ENCODE assay signal across 8 mouse cellular contexts in the genomic region with DNA sequence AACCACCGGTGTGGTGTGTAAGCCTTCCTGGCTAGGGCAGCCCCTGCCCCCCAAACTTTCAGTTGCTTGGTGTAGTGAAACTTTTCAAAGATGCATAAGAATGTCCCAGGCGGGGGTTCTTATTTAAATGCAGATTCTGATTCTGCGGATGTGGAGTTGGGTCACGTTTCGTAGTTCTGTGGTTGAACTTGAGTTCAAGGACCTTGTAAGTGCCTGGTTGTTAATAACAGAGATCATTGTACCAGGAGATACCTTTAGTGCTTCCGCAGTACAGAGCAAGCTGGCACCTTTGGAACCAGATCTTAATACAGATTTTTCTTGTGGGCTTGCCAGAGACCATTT. TPM values are rescaled to one million over a fixed set of nuclear protein-coding genes. Genes with fewer than 3 reads are reported as not detected.
DNase-seq lines count a peak whose midpoint lies in the region; ATAC-seq and TF ChIP-seq lines count a peak whose summit lies in the region.

No protein-coding gene starts in this region.

- H3K36me3 ChIP-seq in liver, adult 2 months (ENCODE audit: control insufficient read depth, insufficient read depth, low read length) = no peaks in the 10 kb centered on the region
- no peaks in the 10 kb centered on the region for H3K36me3 ChIP-seq in intestine, embryonic 15.5 days

- DNase-seq in liver, adult 2 months (ENCODE audit: extremely low read depth, low read depth, low spot score) = peak; percentile 74
- DNase-seq in liver = no peak
- DNase-seq in brain, embryonic 14.5 days (ENCODE audit: low read depth) = peak; percentile 12
- DNase-seq in naive thymus-derived CD4-positive, alpha-beta T cell, adult 2 months (ENCODE audit: low read depth) = peak; percentile 48
- DNase-seq in cerebellum, postnatal 4 days (ENCODE audit: low spot score in 2 of 2) = no peak
- no peak for DNase-seq in ovary, postnatal 14 days (ENCODE audit: low spot score)
- no peak for DNase-seq in embryo, embryonic 11 days

- ATAC-seq in intestine, embryonic 15.5 days = no peak

- no peaks in the 10 kb centered on the region for H3K9me3 ChIP-seq in intestine, embryonic 15.5 days

- peak overlapping the region; percentile 92 for H3K4me3 ChIP-seq in liver, adult 2 months (ENCODE audit: insufficient read depth, low read depth, low read length)
- peak overlapping the region; percentile 86 for H3K4me3 ChIP-seq in intestine, embryonic 15.5 days (replicated peaks)

- H3K27me3 ChIP-seq in liver, adult 2 months (ENCODE audit: control insufficient read depth, insufficient read depth, low read length) = no peaks in the 10 kb centered on the region
- H3K27me3 ChIP-seq in intestine, embryonic 15.5 days (replicated peaks) = no peaks in the 10 kb centered on the region

- H3K79me2 ChIP-seq in liver, adult 2 months (ENCODE audit: control insufficient read depth, insufficient read depth, low read length) = peaks cover 6% of the 10 kb centered on the region; the same call in 1 of the 2 replicates

- under 1% methylated on average over 6 of the region's 6 CpGs for WGBS in liver, adult 2 months
- WGBS in intestine, embryonic 15.5 days = 10% methylated on average over 6 of the region's 6 CpGs

- TF ChIP-seq POLR2A in liver, adult 2 months (IDR thresholded peaks at IDR 0.05; ENCODE audit: extremely low read depth, insufficient read depth, low read length) = no peak
- no peak for TF ChIP-seq POLR2A in brain, embryonic 14.5 days (IDR thresholded peaks at IDR 0.05; ENCODE audit: borderline replicate concordance, extremely low read depth, insufficient read depth, insufficient read length, poor library complexity, severe bottlenecking)

- TF ChIP-seq CTCF in liver, adult 2 months (IDR thresholded peaks at IDR 0.05; ENCODE audit: low read depth, low read length) = no peak
- TF ChIP-seq CTCF in brain, embryonic 14.5 days (IDR thresholded peaks at IDR 0.05; ENCODE audit: borderline replicate concordance, extremely low read depth, insufficient read depth, insufficient read length) = no peak

- H3K27ac ChIP-seq in liver, adult 2 months (replicated peaks; ENCODE audit: insufficient read depth, low read depth, low read length) = peak overlapping the region; percentile 81
- H3K27ac ChIP-seq in intestine, embryonic 15.5 days = no peak overlapping the region

- peak overlapping the region; percentile 79 for H3K4me2 ChIP-seq in intestine, embryonic 15.5 days (replicated peaks)

- H3K4me1 ChIP-seq in liver, adult 2 months (ENCODE audit: control insufficient read depth, insufficient read depth, low read length) = peaks cover 5% of the 10 kb centered on the region; the same call in 1 of the 2 replicates
- H3K4me1 ChIP-seq in intestine, embryonic 15.5 days (replicated peaks) = peaks cover 12% of the 10 kb centered on the region

- peak overlapping the region; percentile 87 for H3K9ac ChIP-seq in liver, adult 2 months (ENCODE audit: low read depth, low read length)
- H3K9ac ChIP-seq in intestine, embryonic 15.5 days = peak overlapping the region; percentile 80

RNA-seq across cellular contexts. Expression of a gene that starts 0.9 kb away (rescaled TPM):
- total RNA-seq in liver, adult 2 months (2014; rRNA removed) = 31.9 and 34.2 TPM in 2 replicates
- polyA plus RNA-seq in liver, adult 2 months (2012; rRNA removed) = 33.7 and 37.5 TPM in 2 replicates
- polyA plus RNA-seq in brain, embryonic 14.5 days (2012; rRNA removed) = 19.6 and 23.3 TPM in 2 replicates
- 49.7 and 50.1 TPM in 2 replicates for polyA plus RNA-seq in intestine, embryonic 15.5 days (2015; fragmentation: Nextera tagmentation; extraction: Ambion mirVana)

Comparison
In these comparisons a context has a peak if more than half of its experiments do, and no peak if none do; other contexts are left out.
1. DNase-seq: peak in liver, adult 2 months (single experiment), brain, embryonic 14.5 days (single experiment) and naive thymus-derived CD4-positive, alpha-beta T cell, adult 2 months (single experiment); none in liver (single experiment), cerebellum, postnatal 4 days (0 of 2), ovary, postnatal 14 days (single experiment) and embryo, embryonic 11 days (single experiment).